Mouse (Mus musculus) ES-Bruce4 (cell line): ENCODE measurements around the gene Gatad2a.

Experiments used
- CTCF ChIP-seq: IDR thresholded peaks from one replicate; pipeline ENCODE4 v1.8.1; 2011; ENCODE audit warnings: low read depth, low read length
- EP300 ChIP-seq: IDR thresholded peaks from 2 replicates; pipeline ENCODE4 v1.6.1; 2011; ENCODE audit warnings: low read depth, low read length; ENCODE audit not compliant: insufficient read depth
- POLR2A ChIP-seq: IDR thresholded peaks from one replicate; pipeline ENCODE4 v1.8.1; 2011; ENCODE audit warnings: low read length; ENCODE audit not compliant: insufficient read depth

DNA sequence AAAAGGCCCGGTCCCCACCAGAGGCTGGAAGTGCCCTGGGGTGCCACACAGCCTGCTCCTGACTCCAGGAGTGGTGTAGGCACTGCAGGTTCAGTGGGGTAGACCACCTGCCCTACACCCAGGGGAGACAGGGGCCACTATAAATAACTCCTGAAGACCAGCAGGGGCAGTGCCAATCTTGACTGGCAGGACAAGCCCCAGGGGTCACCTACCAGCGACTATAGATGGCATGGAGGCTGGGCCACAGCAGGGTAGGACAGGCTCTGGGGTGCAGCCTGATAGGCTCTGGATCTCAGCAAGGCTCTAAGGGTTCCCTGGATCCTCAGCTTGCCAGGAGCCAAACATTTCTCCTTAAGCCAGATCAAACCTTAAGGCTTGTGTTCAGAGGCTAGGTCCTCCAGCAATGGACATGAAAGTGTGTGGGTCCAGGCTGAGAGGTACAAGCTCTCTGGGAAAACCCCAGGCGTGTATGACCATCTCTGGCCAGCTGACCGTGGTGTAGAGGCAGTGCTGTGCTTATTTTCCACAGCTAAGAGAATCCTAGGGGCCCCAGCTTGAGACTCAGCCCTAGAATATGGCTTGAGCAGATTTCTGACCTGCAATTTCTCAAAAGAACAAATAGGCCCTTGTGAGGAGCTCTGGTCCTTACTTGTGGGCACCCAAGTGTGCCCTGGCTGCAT, 100.3 kb downstream of the Gatad2a start:
- TF ChIP-seq EP300 (no peak), CTCF (no peak), POLR2A (no peak)
